Mouse (Mus musculus) small intestine, adult 2 months (tissue): ENCODE data around the gene Bace1.

Experiments used
- CTCF ChIP-seq: fragments of 200-500 bp; IDR thresholded peaks from 2 replicates; pipeline ENCODE4 v1.5.1; 2012; ENCODE audit warnings: low read depth, mild to moderate bottlenecking, control low read depth, inconsistent platforms, low read length, moderate library complexity, mixed read lengths; ENCODE audit not compliant: insufficient replicate concordance, insufficient read length; ENCODE audit errors: extremely low read depth
- POLR2A ChIP-seq: fragments of 200-500 bp; IDR thresholded peaks from 2 replicates; pipeline ENCODE4 v1.6.1; 2012; ENCODE audit warnings: low read depth, mild to moderate bottlenecking, control low read depth, inconsistent platforms, low read length, moderate library complexity

DNA sequence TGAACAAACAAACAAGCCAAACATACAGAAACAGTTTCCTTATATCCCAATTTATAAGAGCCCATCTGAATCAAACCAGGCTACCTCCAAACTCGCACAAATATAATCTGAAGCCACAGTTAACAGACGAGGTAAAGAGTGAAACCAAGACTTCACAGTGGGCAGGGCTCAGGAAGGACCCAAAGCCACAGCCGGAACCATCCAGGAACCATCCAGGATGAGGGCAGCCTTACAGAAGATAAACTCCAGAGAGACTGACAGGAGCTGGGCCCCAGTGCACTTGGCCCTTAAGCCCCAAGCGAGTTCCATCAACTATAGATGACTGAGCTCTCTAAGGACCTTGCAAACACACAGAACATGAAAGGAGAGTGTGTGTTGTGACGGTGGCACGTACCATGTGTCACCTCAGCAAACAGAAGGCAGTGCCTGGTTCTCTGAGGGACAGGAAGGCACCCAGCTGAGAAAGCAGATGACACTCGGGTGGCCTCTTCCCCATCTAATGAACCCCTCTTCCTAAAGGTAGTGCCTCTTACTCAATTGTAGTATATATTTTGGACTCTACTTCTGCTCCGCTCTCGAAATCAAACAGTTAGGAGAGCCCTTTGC is 19.9 kb upstream of the Bace1 start:
- no peak for TF ChIP-seq CTCF
- TF ChIP-seq POLR2A, result no peak
